Mouse (Mus musculus) thymus, postnatal 14 days (tissue): Measurements from ENCODE around the gene Esyt2.

Experiments
- DNase-seq: peaks from one replicate; pipeline ENCODE4 v3.0.0; 2021

Gene Esyt2

DNA sequence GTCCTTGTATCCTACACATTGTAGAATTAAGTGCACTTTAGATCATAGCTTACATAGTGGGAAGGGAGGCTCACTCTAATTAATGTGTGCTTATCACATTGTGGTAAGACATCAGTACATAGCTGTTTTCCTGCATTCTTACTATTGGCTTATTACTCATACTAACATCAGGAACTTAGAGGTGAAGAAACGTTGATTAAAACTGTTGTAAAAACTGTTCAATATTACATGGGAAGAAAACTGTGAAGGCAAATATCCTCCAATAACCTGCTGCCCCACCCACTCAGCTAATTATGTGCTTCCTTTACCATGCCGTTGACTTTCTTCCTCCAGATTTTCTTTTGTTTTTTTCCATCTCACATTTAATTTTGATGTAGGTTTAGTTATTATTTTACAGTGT is 87.9 kb downstream of the Esyt2 start:
- no peak for DNase-seq

DNA sequence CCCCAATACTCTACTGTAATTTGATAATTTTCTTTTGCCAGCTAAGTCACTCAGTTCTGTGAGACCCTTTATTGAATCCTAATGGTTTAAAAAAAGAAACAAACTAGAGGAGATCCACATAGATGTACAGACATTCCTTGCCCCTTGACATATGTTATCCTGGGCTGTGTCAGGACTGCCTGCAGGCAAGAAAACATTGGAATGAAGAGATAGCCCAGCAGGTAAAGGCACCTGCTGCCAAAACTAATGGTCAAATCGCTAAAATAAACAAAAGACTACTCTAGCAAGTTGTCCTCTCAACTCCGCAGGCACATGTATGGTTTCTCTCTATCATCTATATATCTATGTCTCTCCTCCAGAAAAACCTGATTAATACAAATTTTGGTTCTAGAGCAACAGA is 102.1 kb downstream of the Esyt2 start:
- no peak for DNase-seq

DNA sequence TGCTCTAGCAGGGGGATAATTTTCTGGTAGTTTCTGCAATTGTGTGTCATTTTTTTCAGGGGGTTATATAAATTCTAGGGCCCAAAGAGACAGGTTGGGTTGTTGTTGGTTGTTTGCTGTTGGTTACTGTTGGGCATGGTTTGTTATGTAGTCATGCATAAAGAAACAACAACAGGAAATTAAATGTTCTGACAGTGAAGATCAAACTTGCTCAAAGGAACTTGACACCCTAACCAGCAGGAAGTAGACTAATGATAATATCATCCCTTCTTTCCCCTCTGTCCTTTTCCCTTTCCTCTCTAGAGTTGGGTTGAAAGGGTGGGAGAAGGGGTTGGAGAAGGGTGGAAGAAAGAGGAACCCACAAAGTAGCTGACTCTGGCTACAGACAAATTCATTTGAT is 103.0 kb downstream of the Esyt2 start:
- DNase-seq = no peak

DNA sequence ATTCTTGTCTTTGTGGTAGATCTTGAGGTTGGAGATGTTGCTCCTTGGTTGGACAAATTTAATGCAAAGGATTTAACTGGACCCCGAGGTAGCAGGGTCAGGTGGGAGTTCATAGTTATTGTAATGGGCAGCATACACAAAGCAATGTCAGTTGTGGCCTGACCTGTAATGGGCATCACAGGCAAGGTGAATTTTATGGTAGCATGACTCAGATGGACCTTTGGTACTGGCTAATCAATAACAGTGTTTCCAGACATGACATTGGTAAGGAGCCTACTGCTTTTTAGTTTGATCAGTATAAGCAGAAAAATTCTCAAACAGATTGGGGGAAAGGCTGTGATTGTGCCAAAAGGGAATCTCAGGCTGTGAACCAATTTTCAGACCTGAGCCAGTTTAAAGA is 105.8 kb downstream of the Esyt2 start:
- DNase-seq = no peak

DNA sequence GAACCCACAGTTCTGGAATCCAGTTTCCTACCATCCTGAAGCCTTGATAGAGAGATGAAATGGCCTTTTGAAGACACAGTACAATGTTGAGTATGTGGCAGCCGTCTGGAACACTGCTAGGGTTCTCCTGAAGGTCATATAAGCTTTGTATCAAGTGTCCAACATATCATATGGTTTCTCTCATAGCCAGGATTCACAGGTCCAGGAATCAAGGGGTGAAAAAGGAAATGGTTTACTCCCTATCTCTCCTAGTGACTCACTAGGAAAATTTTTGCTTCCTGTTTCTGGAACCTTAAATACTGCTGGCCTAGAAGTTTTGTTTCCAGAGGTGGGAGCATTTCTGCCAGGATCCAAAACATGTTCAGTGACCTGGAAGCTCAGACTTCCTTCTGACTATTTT is 108.9 kb downstream of the Esyt2 start:
- DNase-seq = no peak

DNA sequence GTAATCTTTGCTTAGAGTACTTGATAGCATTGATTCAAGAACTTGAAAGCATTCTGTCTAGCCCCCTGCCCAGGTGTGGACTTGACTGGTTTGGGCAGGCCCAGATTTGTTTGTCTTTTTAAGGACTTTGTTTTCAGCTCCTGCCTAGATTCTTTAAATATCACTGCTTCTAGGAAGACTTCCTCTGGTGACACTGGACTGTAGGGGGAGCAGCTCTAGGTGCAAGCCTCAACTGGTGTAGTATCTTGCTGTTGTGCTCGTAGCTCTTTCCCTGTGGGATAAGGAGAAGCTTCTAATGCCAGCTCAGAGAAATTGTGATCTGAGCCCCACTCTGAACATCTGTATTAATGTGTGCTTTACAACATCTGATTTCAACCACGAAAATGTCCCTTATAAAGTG is 113.3 kb downstream of the Esyt2 start:
- no peak for DNase-seq

DNA sequence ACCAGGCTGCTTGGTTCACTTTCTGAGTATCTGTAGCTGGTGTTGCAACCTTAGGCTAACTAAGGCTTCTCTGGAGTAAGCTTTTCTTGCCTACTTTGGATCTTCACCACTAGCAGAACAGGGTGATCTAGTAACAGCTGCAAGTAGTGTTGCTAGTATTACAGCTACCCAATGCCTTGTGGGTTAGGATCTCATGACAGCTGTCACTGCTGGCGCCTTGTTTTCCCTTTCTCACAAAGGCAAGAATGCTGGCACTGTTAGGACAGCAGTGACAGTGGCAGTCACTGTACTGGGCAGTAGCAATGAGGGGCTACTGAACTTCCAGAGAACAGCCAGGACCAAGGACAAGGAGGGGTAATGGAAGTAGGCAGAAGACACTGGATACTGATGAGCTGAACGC is 114.3 kb downstream of the Esyt2 start:
- no peak for DNase-seq

DNA sequence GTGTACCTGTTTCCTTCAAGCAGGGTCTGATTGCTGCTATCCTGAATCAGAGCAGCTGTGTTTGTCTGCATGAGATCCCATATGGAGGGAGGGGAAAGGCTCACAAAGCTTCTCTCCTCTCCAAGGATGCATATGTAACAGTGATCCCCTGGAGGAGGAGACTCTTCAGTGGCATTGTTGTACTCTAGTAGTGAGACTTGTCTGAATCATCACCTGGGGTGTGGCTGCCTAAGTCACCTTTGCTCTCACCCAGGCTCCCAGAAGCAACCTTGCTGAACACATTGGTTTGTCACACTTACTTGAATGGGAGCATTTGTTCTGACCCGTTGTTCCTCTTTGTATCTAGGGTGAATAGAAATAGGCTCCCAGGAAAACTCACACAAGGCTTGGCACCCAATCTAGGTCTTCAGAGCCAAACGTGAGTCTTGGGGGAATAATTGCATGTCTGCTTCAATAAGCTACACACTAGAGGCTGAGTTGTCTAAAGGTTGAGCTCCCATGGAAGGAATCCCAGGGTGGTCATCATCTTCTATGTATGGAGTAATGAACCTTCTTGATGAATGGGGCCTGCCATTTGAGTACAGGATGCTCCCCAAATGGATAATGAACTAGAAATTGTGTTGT is 115.2 kb downstream of the Esyt2 start:
- no peak for DNase-seq

DNA sequence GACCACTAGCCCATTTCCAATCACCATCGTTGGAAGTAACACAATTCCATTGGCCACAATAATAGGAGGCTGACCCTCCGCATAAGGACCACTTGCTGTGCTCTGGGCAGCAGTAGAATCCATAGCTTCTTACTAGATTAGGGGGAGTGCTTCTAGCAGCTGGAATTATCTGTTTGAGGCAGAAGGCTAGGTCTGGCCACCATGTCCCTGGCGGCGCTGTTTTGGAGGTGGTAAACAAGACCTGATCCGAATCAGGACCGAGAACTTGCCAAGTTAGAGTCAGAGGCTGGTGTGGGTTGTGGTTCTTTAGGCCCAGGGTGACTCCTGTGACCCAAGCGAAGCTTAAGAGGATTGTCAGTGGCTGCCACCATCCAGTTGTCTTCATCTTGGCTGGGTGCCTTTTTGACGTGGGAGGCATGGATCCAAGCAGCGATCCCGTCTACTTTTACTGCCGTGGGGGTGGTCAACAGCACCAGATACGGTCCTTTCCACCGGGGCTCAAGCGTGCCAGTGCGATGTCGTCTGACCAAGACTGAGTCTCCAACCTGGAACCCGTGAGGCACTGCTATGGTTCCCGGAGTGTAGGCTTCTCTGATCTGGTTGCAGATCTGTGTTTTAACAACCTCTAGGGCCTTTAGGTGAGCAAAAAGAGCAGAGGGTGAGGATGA is 123.2 kb downstream of the Esyt2 start:
- DNase-seq = peak; percentile 35

DNA sequence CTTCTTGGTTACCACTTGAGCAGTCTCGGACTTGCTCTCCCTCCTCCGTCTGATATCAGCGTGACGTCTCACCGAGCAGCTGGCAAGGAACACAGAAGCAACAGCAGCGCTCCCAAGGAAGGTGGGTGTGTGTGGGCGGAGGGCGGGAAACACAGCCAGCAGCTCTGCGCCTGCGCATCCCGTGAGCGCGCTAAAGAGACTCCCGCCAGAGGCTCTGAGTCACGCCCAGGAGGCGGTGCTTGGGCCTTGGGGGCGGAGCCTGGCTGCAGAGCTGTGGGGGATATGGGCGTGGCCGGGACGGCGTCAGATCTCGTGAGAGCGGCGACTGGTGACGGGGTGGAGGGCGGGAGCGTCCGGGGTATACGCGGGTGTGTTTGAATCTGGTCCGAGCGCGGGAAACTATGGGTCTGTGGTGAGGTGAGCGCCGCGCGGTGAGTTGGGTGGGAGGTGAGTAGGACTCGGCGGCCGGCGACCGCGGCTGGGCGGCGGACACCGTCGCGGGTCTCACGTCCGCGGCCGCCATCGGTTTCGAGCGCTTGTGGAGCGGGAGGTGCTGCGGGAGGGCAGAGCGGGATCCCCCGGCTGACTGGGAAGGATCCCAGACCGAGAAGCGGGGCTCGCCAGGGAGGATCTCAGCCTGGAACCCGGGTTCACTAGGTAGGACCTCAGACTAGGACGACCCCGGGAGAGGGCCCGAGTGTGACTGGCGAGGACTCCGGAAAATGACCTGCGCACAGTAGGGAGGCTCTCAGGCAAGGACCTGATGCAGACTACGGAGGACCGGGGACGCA is 124.2 kb downstream of the Esyt2 start, which contains the start of gene Ncapg2:
Gene Ncapg2 (plus strand): TSS at position 358 of the 791 bp plus-strand sequence.
- DNase-seq = peak; percentile 100

DNA sequence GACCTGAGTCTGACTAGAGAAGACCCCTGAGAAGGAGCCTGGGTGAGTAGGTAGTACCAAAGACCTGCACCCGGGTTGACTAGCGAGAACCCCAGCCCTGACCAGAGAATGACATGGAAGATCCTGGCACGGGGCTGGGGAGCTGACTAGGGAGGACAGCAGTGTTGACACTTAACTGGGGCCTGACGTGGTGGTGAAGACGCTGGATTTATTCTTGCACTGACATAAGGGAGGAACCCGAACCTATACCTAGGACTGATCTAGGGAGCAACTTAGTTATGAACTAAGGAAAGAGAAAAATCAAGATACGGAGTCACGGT is 124.8 kb downstream of the Esyt2 start:
- no peak for DNase-seq

DNA sequence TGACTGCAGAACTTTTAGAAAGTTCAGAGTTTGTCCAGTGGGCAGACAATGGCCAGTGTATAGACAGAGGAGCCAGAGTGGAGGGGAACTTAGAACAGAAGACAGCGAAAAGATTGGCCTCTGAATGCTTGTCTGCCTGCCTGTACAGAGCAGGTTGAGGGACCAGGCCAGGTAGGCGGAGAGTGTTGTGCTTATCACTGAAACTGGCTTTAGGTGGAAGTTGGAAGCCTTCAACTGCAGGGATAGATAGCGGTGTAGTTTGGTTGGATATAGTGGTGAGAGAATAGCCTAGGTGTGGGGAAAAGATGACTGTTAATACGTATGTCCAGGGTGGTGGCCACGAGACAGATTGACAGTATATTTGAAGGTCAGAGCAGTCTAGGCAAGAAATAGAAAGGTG is 126.9 kb downstream of the Esyt2 start:
- DNase-seq = no peak

DNA sequence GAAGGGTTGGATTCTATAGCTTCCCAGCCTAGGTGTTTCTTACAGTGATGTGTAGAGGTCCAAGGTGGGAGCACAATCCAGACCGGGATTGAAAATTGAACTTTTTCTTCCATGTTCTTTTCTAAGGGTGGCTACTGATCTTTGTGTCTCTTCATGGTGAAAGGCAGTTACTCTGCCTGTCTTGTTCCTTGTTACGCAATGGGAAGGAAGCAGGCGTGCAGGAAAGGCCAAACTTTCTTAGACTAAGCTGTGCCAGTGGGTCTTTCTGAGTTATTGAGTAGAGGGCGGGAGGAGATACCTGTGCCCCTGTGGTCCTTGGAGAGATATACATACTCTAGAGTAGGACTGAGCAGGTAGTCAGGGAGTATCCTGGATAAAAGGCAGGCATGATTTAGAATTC is 133.9 kb downstream of the Esyt2 start:
- no peak for DNase-seq

DNA sequence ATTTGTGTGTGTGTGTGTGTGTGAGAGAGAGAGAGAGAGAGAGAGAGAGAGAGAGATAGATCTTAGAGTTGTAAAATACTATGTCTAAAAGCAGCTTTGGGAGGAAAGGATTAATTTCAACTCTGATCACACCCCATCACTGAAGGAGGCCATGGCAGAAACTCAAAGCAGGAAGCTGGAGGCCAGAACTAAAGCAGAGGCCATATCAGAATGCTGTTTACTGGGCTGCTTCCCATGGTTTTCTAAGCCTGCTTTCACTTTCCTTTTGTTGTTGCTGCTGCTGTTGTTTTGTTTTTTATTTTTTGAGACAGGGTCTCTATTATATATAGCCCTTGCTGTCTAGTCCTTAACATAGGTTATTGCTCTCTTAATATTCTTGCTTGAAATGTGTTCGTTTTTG is 135.5 kb downstream of the Esyt2 start:
- DNase-seq = no peak

DNA sequence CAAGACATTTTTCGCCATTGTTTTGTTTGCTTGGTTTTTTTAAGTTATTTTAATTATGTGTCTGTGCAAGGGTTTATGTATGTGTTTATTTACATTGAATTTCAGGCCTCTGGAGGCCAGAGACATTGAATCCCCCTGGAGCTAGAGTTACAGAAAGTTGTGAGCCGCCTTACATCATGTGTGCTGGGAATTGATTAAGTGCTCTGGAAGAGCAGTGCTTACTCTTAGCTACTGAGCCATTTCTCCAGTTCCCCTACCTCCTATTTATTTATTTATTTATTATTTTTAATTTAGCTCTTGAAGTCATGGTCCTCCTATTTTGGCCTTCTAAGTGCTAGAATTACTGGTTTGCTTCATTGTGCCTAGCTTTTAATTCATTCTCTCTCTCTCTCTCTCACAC is 140.7 kb downstream of the Esyt2 start:
- DNase-seq = no peak

DNA sequence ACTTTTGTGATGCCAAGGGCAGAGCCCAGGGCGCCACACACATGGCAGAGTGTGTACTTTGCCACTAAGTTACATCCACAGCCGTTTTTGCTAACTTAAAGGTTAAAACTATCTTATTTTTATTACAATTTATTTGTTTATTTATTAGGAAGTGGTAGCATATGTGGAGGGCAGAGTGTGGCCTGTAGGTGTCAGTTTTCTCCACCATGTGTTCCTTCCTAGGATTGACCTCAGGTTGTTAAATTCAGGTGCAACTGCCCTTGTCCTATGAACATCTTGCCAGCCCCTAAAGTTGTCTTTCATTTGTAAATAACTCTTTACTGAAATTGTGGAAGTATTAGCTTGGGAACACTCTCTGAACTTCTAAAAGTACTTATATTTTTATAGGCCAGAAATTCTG is 144.4 kb downstream of the Esyt2 start:
- DNase-seq = no peak

DNA sequence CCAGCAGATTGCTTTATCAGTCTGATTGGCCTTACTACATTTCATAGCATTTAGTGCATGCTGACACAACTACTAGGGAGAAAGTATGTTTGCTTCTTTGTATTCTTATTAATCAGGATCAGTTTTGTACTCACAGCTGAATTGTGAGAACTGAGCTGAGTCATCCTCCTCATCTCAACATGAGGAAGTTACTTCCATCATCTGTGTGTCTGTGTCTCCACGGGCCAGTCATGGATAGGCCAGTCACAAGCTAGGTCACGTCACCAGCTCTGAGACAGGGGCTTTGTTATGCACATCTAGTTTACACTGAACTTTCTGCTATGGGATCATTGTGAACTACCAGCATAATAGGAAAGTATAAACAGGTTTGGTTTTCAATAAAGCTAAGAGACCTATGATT is 152.7 kb downstream of the Esyt2 start:
- DNase-seq = no peak

DNA sequence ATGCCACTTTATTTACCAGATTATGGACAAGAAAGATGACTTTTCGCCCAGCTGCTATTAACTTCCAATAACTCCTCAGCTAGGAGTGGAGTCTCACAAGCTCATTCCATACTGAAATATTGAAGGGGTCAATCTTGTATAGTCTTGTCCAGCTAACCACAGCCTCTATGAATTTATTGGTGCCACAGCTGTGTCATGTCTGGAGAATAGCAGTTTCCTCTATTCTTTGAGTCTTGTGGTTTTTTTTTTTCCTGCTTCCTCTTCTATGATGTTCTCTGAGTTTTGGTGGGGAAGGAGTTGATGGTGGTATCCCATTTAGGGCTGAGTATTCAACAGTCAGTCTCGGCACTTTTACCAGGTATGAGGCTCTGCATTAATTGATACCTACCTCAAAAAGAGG is 154.2 kb downstream of the Esyt2 start:
- DNase-seq = no peak

DNA sequence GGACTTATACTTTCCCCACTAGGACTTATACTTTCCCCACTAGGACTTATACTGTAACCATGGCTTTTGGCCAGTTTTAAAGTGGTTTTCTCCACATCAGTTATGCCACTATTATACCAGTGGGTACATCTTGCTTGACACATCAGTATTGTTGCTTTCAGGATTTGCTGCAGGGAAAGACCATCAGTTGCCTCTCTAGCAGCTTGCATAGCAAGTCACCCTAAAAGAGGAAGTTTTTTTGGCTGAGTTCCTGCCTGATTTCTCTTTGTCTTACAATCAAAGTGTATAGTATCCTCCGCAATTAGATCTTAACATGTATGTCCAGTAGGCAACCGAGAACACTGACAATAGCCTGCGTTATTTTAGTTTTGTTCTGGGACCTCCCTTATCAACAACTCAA is 155.1 kb downstream of the Esyt2 start:
- DNase-seq = no peak

DNA sequence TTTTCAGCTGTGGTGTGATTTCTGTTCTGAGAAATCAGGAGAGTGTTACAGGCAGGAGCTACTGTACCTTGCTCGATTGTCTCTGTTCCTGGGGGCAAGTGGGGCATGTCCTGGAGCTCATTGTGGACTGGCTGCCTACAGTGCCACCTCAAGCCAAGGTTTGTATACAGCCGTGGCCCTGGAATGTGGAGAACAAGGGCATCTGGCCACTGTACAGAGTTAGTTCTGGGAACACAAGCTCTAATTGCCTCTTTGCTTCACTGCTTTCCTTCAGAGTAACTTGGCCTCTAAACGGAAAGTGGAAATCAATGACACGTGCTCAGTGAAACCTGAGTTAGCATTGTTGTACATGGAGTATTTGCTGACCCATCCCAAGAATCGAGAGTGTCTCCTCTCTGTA is 157.6 kb downstream of the Esyt2 start:
- DNase-seq = no peak
